Mouse (Mus musculus) common myeloid progenitor, adult 5-6 weeks (primary cell): Measurements from ENCODE around the gene Pcbp1. TPM values are rescaled to one million over a fixed set of nuclear protein-coding genes. Genes with fewer than 3 reads are reported as not detected.

Experiments used
- ATAC-seq: replicated peaks from 2 replicates; pipeline ENCODE4 v1.8.0; 2016; ENCODE audit warnings: low read depth, mild to moderate bottlenecking, moderate TSS enrichment, inconsistent platforms; ENCODE audit not compliant: poor library complexity, severe bottlenecking
- total RNA-seq: library from RNA; stranded (forward); fragments of 200-1000, 187-1606 nt; gene quantifications from 2 replicates; pipeline ENCODE4 v1.2.3, GENCODE M21; 2017

The Pcbp1 gene
- total RNA-seq, 1 experiment from 2014 or later = 172 TPM

DNA sequence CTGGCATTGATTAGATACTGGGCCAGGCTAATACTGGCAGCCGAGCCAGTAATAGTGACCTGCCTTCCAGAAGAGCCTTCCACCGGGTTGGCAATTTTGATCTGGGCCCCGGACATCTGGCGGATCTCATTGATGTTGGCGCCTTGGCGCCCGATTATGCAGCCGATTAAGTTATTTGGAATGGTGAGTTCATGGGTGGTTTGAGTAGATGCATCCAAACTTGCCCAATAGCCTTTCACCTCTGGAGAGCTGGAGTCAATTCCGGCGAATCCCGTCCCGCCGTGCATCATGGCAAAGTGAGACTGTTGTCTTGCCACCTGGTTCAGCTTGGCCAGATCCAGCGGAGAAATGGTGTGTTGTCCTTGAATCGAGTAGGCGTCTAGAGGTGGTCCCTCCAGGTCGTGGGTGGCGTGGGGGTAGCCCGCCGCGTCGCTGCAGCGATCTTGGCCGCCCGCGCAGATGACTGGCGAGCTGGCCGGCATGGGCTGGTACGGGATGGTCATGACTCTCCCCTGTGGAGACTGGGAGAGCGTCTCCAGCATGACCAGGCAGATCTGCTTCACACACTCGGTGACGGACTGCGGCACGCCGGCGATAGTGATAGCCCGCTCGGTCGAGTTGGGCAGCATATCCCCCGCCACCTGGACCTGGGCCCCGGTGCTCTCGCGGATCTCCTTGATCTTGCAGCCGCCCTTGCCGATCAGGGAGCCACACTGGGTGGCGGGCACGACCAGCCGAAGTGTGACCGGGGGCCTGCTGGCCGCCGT lies 1.1 kb downstream of the Pcbp1 start:
- peak; percentile 7 for ATAC-seq

DNA sequence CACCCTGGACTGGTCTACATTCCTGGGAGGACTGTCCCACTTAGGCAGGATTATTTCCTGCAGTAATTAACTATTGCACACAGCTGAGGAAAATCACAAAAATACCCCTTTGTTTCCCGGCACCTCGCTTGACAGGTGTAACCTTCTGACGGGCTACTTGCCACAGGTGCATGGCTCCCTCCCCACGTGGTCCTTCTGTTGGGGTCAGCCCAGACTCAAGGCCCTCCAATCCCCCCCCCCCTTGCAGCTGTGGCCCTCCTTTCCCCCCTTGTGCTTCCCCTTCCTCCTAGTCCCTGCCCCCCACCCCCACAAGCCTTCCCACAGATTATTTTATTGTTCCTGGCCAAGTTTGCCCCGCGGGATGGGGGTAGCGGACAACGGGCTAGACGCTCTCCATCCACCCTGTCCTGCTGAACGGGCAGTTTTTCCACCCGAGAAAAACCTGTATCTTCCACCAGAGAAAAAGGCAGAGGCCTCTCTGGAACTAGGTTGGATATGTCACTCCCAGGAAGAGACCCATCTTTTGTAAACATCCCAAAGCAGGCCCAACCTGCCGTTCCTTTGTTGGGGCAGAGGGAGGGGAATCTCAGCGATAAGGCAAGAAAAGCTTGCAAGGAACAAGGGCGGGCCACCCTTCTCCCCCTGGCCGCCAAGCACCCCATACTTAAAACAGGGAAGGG lies 2.2 kb downstream of the Pcbp1 start:
- no peak for ATAC-seq

DNA sequence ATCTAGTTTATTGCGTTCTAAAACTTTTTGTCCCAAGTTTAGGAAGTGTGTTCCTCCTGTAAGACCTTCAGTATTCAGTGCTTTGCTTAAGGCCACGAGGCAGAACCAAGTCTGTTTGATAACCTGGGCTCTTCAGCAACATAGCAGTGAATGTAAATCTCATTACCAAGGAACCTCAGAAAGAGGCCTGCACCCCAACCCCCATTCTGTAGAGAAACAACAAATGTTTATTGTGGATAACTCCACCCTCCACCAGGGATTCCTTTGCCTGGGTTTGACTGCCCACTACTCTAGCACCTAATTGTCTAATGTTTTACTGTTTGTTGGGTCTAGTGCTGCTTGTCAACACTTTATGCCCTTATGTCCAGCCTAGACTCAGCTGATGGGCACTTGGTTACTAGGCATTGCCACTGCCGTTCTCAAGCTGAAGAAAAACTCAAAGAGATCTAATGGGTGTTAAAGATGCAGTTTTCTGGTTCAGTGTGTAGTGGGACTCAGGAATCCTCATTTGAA lies 2.8 kb downstream of the Pcbp1 start:
- no peak for ATAC-seq

DNA sequence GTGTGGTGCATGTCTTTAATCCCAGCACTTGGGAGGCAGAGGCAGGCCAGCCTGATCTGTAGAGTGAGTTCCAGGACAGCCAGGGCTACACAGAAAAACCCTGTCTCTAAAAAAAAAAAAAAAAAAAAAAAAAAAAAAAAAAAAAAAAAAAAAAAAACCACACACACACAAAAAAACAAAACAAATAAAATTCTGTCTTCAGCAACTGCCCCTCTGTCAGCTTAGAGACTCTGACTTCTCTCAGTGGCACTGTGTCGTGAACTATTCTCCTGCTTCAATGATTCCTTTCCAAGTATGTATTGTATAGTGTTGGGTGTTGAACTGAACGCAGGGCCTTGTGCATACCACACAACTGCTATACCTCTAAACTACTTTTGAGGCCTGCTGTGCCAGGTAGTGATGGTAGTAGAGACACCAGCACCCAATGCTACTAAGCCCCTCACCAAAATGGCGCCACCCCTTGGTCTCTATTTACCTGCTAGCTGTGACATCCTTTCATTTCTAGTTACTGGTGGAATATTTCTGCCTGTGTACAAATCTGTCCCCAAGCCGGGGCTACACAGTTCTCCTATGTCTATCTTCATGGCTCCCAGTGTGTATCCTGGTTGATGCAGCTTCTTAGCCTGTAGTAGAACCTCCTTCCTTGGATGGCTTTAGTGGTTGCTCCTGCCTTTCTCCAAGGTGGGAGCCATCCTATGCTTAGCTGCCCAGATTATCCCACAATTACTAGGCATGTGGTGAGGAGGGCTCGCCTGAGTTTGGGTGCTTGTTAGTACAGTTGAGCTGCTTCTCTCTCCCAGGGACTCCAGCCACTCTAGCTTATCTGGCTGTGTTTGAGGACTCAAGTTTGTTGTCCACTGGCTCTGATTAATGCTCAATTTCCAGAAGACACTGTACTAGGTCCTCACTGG lies 3.9 kb downstream of the Pcbp1 start:
- no peak for ATAC-seq

DNA sequence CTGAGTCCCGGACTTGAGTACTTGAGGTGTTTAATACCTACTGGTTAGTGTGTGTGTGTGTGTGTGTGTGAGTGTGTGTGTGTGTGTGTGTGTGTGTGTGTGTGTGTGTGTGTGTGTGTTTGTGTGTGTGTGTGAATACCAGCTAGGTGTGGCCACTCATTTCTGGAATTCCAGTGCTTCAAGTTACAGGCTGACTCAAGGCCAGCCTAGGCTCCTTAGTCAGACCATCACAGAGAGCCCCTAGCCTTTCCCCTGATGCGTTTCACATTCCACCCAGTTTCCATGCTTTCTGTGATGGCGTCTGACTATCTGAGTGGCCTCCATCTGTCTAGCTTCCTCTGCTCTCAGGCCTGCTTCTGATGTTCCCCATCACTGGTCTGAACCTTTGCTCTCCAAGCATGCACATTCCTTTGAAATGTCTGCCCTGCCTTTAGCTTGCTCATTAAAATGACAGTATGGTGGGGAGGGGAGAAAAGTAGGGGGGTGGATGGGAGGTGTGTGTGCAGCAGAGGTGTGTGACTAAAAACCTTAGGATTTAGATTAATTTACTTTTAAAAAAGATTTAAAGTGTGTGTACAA lies 6.3 kb downstream of the Pcbp1 start:
- ATAC-seq = no peak

DNA sequence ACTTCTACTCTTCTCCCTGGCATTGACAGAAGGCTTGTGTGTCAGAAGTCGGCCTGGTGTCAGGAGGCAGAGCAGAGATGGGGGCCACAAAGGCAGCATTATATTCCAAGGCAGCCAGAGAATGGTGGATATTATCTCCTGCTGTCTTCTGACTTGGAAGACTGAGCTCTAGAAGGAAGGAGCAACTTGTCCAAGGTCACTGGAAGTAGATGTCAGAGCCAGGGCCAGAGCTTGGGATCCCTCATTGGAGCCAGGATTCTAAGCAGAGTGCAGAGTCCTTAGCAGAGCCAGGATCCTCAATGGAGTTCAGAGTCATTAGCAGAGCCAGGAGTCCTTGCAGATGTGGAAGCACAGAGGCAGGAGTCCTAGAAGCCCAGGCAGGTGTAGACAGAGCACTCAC lies 10.1 kb downstream of the Pcbp1 start:
- no peak for ATAC-seq

DNA sequence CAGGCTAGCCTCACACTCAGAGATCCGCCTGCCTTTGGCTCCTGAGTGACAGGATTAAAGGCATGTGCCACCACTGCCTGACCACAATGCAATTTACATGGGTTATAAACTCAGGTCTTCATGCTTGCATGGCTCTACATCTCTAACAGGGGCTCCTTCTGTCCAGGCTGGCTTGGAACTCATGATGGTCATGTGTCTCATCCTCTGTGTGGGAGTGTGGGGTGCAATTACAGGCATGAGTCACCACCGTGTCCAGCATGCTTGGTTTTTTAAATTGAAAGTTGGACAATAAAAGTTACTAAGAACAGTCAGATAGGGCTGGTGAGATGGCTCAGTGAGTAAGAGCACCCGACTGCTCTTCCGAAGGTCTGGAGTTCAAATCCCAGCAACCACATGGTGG lies 12.8 kb downstream of the Pcbp1 start:
- ATAC-seq = no peak

DNA sequence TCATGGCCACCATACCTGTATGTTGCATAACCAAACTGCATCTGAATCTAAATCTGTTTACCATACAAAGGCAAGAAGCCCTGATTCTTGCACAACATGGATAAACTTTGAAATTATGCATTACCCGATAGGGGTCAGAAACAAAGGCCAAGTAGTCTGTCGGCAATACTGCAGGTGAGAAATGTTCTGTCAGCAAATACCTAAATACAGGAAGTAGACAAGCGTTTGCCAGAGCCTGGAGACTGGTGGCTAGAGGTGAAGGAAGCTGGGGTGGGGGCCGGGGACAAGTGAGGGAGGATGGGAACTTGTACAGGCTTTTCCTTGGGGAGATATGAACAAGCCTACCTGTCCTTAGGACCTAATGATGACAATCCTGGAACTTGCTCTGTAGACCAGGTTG lies 15.1 kb downstream of the Pcbp1 start:
- no peak for ATAC-seq

DNA sequence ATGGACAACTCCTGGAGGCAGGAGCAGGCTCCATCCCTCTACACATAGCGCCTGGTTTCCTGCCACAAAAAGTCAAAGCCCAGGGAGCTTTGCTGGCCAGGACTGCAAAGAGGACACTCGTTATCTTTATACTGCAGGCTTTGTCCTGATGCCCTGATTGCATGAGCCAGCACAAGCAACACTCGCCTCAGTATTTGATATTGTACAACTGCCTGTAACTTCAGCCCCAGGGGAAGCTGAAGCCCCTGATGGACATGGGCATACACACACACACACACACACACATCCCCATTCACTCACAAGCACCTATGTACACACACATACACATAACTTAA lies 16.3 kb downstream of the Pcbp1 start:
- ATAC-seq = peak; percentile 78

DNA sequence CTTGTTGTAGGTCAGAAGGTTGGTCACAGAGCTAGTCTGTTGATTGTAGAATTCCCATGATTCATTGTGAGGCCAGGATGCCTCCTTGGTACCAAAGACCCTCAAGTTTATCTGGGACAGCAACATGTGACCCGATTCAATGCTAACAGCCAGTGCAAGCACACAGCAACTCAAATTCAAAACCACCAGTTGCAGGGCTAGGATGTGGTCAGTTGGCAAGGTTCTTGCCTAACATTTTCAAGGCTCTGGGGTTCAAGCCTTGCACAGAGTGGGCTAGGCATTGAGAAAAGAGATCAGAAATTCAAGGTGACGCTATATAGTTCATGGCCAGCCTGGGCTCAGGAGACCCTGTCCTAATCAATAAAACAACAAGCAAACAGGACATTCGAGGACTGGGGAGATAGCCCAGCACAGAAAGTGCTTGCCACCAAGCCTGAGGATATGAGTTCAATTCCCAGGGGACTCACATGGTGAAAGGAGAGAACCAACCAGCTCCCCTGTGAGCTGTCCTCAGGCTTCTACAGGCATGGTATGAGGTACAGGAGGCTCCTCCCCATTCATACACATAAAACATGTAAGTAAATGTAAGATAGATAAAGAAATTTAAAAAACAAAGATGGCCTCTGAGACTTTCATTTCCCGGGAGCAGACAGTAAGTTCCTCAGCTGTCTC lies 16.8 kb downstream of the Pcbp1 start:
- ATAC-seq = peak; percentile 58

DNA sequence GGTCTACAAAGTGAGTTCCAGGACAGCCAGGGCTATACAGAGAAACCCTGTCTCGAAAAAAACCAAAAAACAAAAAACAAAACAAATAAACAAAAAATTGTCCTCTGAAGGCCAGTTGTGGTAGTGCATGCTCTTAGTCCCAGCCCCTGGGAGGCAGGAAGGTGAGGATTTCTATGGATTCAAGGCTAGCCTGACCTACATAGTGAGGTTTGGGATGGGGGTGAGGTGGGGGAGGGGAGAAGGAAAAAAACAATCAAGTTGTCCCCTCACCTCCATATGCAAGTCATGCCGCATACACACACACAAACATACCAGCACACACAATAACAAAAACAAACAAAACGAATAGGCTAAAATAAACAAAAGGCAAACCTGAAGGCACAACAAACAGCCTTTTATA lies 17.4 kb downstream of the Pcbp1 start:
- ATAC-seq = no peak

DNA sequence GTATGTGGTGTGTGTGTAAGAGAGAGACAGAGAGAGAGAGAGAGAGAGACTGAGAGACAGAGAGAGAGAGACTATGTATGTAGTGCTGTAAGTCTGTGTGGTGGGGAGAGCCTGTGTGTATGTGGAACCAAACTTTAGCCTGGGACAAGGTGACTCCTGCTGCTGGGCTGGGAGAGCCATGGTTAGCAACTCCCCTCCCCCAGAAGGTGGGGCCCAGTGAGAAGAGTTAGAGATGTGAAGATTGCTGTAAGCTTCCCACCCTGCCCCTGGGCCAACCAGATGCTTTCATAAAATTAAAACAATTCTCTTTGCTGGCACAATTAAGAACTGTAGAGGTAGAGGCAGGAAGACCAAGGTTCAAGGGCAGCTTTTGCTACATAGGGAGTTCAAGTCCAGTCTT lies 19.0 kb downstream of the Pcbp1 start:
- ATAC-seq = no peak

DNA sequence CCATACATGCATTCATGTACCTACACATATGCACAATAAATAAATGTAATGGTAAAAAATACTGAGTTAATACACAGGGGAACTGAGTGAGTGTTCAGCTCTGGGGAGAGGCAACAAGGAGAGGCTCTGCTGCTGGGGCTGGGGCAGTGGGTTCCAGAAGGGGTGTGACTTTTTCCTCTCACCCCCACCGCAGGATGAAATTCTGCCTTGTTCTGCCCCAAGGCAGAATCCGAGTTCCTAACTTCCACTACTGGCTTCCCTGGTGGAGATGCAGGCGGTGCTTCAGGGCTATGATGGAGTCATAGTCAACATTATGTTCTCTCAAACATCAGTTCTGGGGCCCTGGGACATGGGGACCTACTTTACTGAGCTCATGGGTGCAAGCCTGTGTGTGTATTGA lies 19.8 kb downstream of the Pcbp1 start:
- ATAC-seq = no peak

DNA sequence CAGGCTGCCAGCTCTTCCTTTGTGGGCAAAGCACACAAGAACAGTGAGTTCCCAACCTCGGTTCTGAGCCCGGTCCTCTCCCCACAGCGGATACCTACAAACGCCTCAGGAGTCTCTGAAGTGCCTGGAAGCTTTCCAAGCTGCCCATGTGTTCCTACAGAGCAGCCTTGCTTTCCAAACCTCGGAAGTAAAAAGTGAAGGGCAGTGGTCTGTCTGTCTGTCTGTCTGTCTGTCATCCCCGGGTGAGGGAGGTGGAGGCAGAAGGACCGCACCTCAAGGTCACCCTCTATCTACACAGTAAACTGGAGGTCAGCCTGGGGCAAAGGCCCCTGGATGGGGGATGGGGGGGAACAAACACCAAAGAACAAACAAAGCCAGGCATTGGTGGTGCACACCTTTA lies 20.4 kb downstream of the Pcbp1 start:
- no peak for ATAC-seq

DNA sequence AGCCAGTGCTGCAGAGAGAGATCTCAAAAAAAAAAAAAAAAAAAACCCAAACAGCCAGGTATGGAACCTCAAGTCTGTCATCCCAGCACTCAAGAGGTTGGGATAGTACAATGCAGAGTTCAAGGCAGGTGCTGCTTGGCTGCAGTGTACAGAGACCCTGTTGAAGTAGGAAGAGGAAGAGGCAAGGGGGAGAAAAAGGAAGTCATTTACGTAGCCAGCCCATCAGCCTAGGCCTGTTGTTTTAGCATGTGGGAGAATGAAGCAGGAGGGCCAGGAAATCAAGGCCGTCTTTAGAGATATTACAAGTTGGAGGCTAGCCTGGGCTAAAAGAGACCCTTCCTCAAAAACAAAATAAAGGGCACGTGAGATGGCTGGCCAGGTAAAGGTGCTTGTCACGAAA lies 22.6 kb downstream of the Pcbp1 start:
- ATAC-seq = peak; percentile 47; the same call in 1 of the 2 replicates

DNA sequence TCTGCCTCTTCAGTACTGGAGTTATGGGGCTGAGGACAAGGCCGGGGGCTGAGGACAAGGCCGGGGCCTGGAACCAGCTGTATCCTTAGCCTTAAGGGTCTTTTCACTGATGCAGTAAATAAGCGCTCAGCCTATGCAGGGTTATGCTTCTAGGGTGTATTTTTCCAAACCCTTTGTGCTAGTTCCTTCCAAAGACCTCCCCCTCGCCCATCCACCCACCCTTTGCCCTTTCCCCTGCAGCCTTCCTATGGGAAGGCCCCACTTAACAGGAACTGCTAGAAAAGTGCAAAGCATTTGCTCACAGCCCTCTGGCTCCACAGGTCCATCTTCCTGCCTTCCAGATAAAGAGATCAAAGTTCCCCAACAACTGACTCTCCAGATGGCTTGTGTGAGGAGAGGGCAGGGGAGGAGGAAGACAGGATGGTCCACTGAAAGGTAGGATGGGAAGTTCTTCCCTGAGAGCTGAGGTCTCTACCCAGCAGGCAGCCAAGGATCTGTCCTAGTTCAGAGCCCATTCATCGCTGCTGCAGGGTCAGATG lies 26.5 kb downstream of the Pcbp1 start:
- no peak for ATAC-seq

DNA sequence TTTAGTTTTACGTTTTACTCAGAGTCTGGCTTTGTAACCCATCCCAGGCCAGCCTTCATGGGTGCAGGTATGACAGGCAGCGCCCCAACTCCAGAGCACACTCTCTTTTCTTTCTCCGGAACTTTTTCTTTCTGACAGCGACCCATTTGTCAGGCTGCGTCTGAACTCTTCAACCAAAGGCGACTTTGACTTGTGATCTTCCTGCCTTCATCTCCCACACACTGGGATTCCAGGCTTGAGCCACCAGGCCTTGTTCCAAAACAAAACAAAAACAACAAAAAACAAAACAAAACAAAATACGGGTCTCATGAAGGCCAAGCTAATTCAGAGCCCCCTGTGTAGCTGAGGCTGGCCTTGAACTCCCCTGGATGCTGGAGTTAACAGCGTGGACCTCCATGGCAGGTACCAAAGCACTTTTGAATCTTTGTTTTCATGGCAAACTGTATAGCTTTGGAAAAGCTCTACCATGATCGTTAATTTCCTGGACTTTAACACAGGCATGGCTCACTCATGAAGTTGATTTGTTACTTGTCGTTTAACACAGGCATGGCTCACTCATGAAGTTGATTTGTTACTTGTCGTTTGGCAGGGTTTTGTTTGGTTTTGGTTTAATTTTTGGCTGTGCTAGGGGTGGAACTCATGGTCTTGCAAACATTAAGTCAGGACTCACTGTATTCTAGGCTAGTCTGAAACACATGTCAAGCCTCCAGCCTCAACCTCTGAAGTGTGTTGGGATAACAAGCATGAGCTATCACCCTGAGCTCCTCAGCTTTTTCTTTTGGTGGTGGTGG lies 28.0 kb downstream of the Pcbp1 start:
- ATAC-seq = no peak

DNA sequence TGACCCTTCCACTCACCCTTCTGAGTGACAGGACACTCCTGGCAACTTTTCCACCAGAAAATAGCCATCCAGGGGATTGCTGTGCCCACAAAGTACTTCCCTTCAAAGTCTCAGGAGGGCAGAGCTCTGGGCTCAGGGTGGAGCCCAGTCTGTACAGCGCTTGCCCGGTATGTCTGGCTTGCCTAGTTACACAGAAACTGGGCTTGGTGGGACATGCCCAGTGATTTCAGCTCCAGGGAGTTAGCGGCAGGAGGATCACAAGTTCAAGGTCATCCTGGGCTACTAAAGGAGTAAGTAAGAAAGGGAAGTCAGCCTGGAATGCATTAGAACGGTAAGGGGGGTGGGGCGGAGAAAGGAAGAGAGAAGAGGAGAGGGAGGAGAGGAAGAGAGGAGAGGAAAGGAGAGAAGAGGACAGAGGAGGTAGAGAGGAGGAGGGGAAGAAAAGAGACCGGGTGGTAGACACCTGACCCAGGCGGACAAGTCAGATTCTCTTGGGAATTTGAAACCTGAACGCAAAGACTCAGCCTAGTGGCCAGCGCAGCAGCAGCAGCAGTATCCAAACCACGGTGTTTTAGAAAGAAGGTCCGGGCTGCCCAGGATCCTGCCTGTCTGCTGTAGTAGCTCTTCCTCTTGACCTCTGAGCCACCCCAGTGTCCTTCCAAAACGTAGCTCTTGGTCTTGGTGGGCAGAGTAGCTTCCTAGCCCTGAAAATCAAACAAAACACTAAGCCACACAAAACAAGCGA lies 28.9 kb downstream of the Pcbp1 start:
- 0 out of 2 replicates have a peak, but pooled peaks have one; percentile 24 for ATAC-seq
